Mouse (Mus musculus): ENCODE data around the gene Alad. TPM values are rescaled to one million over a fixed set of nuclear protein-coding genes. Genes with fewer than 3 reads are reported as not detected.
A peak's percentile ranks its signal among the peaks of the same experiment; 100 is the strongest.

Alad gene
- polyA plus RNA-seq, 1 experiment from 2014 or later, result 69.3 TPM

GRCm38 (mm10) chr4:62514995-62515394 is 4.7 kb downstream of the Alad start:
- H3K9me3 ChIP-seq (ENCODE audit: control insufficient read depth, low read length), result no peaks in the 10 kb centered on the region
- ATAC-seq (ENCODE audit: low FRiP score, low TSS enrichment) (no peak), DNase-seq (no peak)
- no peak overlapping the region for H3K4me2 ChIP-seq (ENCODE audit: low read length)
- no peak overlapping the region for H3K9ac ChIP-seq (replicated peaks; ENCODE audit: low read length)
- peaks cover 40% of the 10 kb centered on the region for H3K36me3 ChIP-seq (ENCODE audit: control insufficient read depth, insufficient read depth, low read length)
- 88% methylated on average over 7 of the region's 7 CpGs for WGBS
- H3K4me1 ChIP-seq (ENCODE audit: control insufficient read depth, insufficient read depth, low read length), result peaks cover 10% of the 10 kb centered on the region
- no peak overlapping the region for H3K4me3 ChIP-seq (replicated peaks; ENCODE audit: low read depth, low read length)
- H3K27me3 ChIP-seq (ENCODE audit: control insufficient read depth, insufficient read depth, low read length), result no peaks in the 10 kb centered on the region
- H3K27ac ChIP-seq (replicated peaks; ENCODE audit: low read depth, low read length), result no peak overlapping the region

DNA sequence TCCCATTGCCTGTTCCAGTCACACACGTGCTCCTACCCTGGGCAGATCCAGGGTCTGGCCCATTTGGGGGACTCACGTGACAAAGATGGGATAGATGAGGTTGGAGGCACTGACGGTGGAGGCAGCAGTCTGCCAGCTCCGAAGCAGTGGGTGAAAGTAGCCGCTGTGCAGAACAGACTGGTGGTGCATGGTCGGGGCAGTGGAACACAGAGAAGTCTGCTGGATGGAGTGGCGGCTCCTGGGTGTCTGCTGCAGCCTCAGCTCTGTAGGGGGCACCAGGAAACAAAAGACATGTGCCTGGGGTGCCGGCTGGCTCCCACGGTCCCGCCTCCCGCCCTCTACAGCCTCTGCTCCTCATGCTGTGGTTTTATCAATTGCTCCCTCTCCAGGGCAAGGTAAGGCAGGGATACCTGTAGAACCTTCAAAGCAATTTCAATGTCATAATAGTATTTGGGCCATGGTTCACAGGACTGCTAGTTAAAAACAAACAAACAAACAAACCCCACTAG is 5.7 kb downstream of the Alad start:
- Histone ChIP-seq H3K4me2 (ENCODE audit: low read length) (no peak overlapping the region), H3K27me3 (ENCODE audit: control insufficient read depth, insufficient read depth, low read length) (no peaks in the 10 kb centered on the region), H3K4me3 (replicated peaks; ENCODE audit: low read depth, low read length) (no peak overlapping the region), H3K27ac (replicated peaks; ENCODE audit: low read depth, low read length) (no peak overlapping the region), H3K9me3 (ENCODE audit: control insufficient read depth, low read length) (no peaks in the 10 kb centered on the region), H3K4me1 (ENCODE audit: control insufficient read depth, insufficient read depth, low read length) (peaks cover 9% of the 10 kb centered on the region), H3K9ac (replicated peaks; ENCODE audit: low read length) (no peak overlapping the region), H3K36me3 (ENCODE audit: control insufficient read depth, insufficient read depth, low read length) (peaks cover 50% of the 10 kb centered on the region)
- ATAC-seq (ENCODE audit: low FRiP score, low TSS enrichment) (no peak), DNase-seq (no peak)
- 50% methylated on average over 11 of the region's 11 CpGs for WGBS

DNA sequence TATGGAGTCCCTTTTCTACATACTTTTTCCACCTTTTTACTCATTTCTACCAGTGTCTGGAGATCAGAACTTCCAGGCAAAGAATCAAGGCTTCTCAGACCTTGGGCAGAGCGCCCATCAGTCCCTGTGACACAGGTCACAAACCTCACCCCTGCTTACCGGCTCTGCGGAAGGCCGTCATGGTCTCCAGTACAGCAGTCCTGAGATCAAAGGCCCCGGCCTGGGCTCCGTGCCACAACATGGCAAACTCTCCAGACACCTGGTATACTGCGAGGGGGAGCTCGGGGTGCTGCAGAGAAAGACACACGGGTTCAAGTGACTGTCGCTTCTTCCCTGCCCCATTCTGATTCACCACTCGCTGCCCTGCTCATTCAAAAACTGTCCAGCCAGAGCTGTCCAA is 9.8 kb downstream of the Alad start:
- Histone ChIP-seq H3K9ac (replicated peaks; ENCODE audit: low read length) (no peak overlapping the region), H3K4me2 (ENCODE audit: low read length) (no peak overlapping the region), H3K27me3 (ENCODE audit: control insufficient read depth, insufficient read depth, low read length) (no peaks in the 10 kb centered on the region), H3K27ac (replicated peaks; ENCODE audit: low read depth, low read length) (no peak overlapping the region), H3K9me3 (ENCODE audit: control insufficient read depth, low read length) (no peaks in the 10 kb centered on the region), H3K4me1 (ENCODE audit: control insufficient read depth, insufficient read depth, low read length) (no peaks in the 10 kb centered on the region), H3K4me3 (replicated peaks; ENCODE audit: low read depth, low read length) (no peak overlapping the region), H3K36me3 (ENCODE audit: control insufficient read depth, insufficient read depth, low read length) (peaks cover 64% of the 10 kb centered on the region)
- ATAC-seq (ENCODE audit: low FRiP score, low TSS enrichment), result no peak
- 94% methylated on average over 11 of the region's 11 CpGs for WGBS
- no peak for DNase-seq

DNA sequence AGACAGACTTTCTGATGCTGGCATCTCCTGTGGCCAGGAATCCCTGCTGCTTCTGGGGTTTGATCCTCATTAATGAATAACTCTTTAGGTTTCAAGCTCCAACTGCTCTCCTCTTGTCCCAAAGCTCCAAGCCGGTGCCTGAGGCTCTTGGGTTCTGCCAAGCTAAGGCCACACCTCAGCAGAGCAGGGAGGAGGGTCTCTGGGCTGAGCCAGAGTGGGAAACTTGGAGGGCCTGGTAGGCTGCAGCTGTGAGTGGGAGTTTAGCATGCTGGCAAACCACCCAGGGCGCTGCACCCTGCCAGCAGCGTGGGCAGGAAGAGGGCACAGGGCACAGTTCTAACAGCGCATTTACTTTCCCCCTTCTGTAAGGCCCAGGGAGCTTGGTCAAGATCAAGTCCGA is 10.9 kb downstream of the Alad start:
- 94% methylated on average over 5 of the region's 5 CpGs for WGBS
- ATAC-seq (ENCODE audit: low FRiP score, low TSS enrichment) (no peak), DNase-seq (no peak)
- H3K27me3 ChIP-seq (ENCODE audit: control insufficient read depth, insufficient read depth, low read length), result no peaks in the 10 kb centered on the region
- no peak overlapping the region for H3K4me3 ChIP-seq (replicated peaks; ENCODE audit: low read depth, low read length)
- no peaks in the 10 kb centered on the region for H3K4me1 ChIP-seq (ENCODE audit: control insufficient read depth, insufficient read depth, low read length)
- H3K4me2 ChIP-seq (ENCODE audit: low read length), result no peak overlapping the region
- H3K9me3 ChIP-seq (ENCODE audit: control insufficient read depth, low read length), result no peaks in the 10 kb centered on the region
- peaks cover 61% of the 10 kb centered on the region for H3K36me3 ChIP-seq (ENCODE audit: control insufficient read depth, insufficient read depth, low read length)
- no peak overlapping the region for H3K27ac ChIP-seq (replicated peaks; ENCODE audit: low read depth, low read length)
- H3K9ac ChIP-seq (replicated peaks; ENCODE audit: low read length), result no peak overlapping the region

DNA sequence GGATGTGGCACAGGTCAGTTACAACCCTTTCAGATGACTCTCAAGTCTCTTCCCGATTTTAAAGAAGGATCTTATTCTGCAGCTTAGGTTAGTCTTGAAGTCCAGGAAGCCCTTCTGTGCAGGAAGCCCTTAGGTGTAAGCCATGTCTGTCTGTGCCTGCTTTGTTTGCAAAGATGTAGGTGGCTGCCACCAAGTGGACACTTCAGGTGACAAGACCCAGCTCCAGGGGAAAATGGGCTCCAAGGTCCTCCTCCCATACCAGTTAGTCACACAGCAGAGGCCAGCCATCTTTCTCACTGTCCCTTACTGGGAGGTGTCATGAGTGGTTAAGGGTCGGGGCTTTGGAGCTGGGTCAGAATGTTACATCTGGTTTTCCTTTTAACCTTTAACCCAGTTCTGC is 12.9 kb downstream of the Alad start:
- Histone ChIP-seq H3K27me3 (ENCODE audit: control insufficient read depth, insufficient read depth, low read length) (no peaks in the 10 kb centered on the region), H3K4me1 (ENCODE audit: control insufficient read depth, insufficient read depth, low read length) (no peaks in the 10 kb centered on the region), H3K4me3 (replicated peaks; ENCODE audit: low read depth, low read length) (no peak overlapping the region), H3K9ac (replicated peaks; ENCODE audit: low read length) (no peak overlapping the region), H3K9me3 (ENCODE audit: control insufficient read depth, low read length) (no peaks in the 10 kb centered on the region), H3K36me3 (ENCODE audit: control insufficient read depth, insufficient read depth, low read length) (peaks cover 42% of the 10 kb centered on the region), H3K27ac (replicated peaks; ENCODE audit: low read depth, low read length) (no peak overlapping the region), H3K4me2 (ENCODE audit: low read length) (no peak overlapping the region)
- 72% methylated on average over 2 of the region's 2 CpGs for WGBS
- DNase-seq (peak; percentile 26), ATAC-seq (ENCODE audit: low FRiP score, low TSS enrichment) (no peak)

DNA sequence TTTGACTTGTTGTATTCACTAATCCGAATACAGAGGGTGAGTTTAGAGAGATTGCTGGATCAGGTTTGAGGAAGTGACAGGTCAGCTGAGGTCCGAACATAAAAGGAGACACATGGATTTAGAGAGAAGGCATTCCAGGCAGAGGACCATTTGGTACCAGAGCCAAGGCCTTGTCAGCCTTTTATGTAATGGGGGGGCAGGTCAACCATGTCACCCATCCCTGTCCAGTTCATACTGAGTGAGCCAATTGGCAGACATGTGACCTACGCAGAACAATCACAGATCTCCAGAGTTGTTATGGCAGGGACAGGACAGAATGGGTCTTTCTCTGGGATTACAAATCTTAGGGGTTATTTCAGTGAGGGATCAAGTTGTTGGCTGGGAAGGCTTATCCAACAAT is 13.7 kb downstream of the Alad start:
- peaks cover 34% of the 10 kb centered on the region for H3K36me3 ChIP-seq (ENCODE audit: control insufficient read depth, insufficient read depth, low read length)
- H3K4me2 ChIP-seq (ENCODE audit: low read length), result no peak overlapping the region
- ATAC-seq (ENCODE audit: low FRiP score, low TSS enrichment) (no peak), DNase-seq (no peak)
- no peak overlapping the region for H3K4me3 ChIP-seq (replicated peaks; ENCODE audit: low read depth, low read length)
- H3K9ac ChIP-seq (replicated peaks; ENCODE audit: low read length), result no peak overlapping the region
- H3K27ac ChIP-seq (replicated peaks; ENCODE audit: low read depth, low read length), result no peak overlapping the region
- no peaks in the 10 kb centered on the region for H3K27me3 ChIP-seq (ENCODE audit: control insufficient read depth, insufficient read depth, low read length)
- no peaks in the 10 kb centered on the region for H3K9me3 ChIP-seq (ENCODE audit: control insufficient read depth, low read length)
- WGBS, result 91% methylated on average over 3 of the region's 3 CpGs
- H3K4me1 ChIP-seq (ENCODE audit: control insufficient read depth, insufficient read depth, low read length), result peaks cover 2% of the 10 kb centered on the region; the same call in 1 of the 2 replicates

GRCm38 (mm10) chr4:62503374-62503970 is 16.2 kb downstream of the Alad start, which contains the start of gene Hdhd3:
Gene Hdhd3, minus strand, starts transcription at chr4:62503467.
- peaks cover 21% of the 10 kb centered on the region for H3K36me3 ChIP-seq (ENCODE audit: control insufficient read depth, insufficient read depth, low read length)
- peak within 1 kb of the TSS; percentile 72 for H3K4me2 ChIP-seq (ENCODE audit: low read length)
- ATAC-seq (ENCODE audit: low FRiP score, low TSS enrichment), result no peak
- H3K27ac ChIP-seq (replicated peaks; ENCODE audit: low read depth, low read length), result peak within 1 kb of the TSS; percentile 55; the same call in 1 of the 2 replicates
- DNase-seq, result no peak
- no peaks in the 10 kb centered on the region for H3K9me3 ChIP-seq (ENCODE audit: control insufficient read depth, low read length)
- H3K4me1 ChIP-seq (ENCODE audit: control insufficient read depth, insufficient read depth, low read length), result peaks cover 2% of the 10 kb centered on the region; the same call in 1 of the 2 replicates
- WGBS, result 89% methylated on average over 3 of the region's 3 CpGs
- H3K9ac ChIP-seq (replicated peaks; ENCODE audit: low read length), result peak within 1 kb of the TSS; percentile 82
- H3K27me3 ChIP-seq (ENCODE audit: control insufficient read depth, insufficient read depth, low read length), result no peaks in the 10 kb centered on the region
- peak within 1 kb of the TSS; percentile 72 for H3K4me3 ChIP-seq (replicated peaks; ENCODE audit: low read depth, low read length)

DNA sequence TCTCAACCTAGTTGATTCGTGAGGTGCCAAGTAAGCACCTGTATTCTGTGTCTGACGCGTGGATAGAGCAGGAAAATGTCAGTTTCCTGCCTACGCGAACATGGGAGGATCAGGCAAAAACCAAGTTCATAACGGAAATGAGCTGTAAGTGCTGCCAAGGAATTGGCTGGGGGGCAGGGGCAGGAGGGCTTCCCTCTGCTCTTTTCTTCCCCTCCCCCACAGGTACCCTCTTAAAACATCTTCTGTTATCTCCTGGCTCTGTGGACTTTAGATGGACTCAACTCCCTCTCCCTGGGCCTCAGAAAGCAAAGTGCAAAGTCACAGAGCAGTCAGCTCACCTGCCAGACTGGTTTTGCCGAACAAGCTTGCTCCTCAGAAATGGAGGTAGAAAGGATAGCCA is 16.7 kb downstream of the Alad start:
- no peaks in the 10 kb centered on the region for H3K27me3 ChIP-seq (ENCODE audit: control insufficient read depth, insufficient read depth, low read length)
- no peak overlapping the region for H3K27ac ChIP-seq (replicated peaks; ENCODE audit: low read depth, low read length)
- H3K4me3 ChIP-seq (replicated peaks; ENCODE audit: low read depth, low read length), result no peak overlapping the region
- peaks cover 2% of the 10 kb centered on the region; the same call in 1 of the 2 replicates for H3K4me1 ChIP-seq (ENCODE audit: control insufficient read depth, insufficient read depth, low read length)
- DNase-seq (no peak), ATAC-seq (ENCODE audit: low FRiP score, low TSS enrichment) (no peak)
- H3K36me3 ChIP-seq (ENCODE audit: control insufficient read depth, insufficient read depth, low read length), result peaks cover 20% of the 10 kb centered on the region
- no peaks in the 10 kb centered on the region for H3K9me3 ChIP-seq (ENCODE audit: control insufficient read depth, low read length)
- H3K9ac ChIP-seq (replicated peaks; ENCODE audit: low read length), result no peak overlapping the region
- WGBS, result 82% methylated on average over 7 of the region's 7 CpGs
- H3K4me2 ChIP-seq (ENCODE audit: low read length), result no peak overlapping the region
